Mouse (Mus musculus) gastrocnemius, postnatal 25 days (tissue): ENCODE measurements around the gene Fshb. TPM values are rescaled to one million over a fixed set of nuclear protein-coding genes. Genes with fewer than 3 reads are reported as not detected.

ENCODE experiments used
- DNase-seq: peaks from one replicate; pipeline ENCODE4 v3.0.0; 2022
- long read RNA-seq, 2 experiments: library from polyadenylated mRNA; stranded (forward); transcript quantifications; one replicate each; pipeline ENCODE4 v2.0.0; 2021
- total RNA-seq, 2 experiments: library from RNA; stranded (reverse); gene quantifications; 1 replicate in 1 of 2; 2 replicates in 1 of 2; pipeline ENCODE4 v1.2.3; 2021

Fshb gene
- total RNA-seq: not detected
- long read RNA-seq, experiment 1: 0 reads
- long read RNA-seq, experiment 2: 0 reads

DNA sequence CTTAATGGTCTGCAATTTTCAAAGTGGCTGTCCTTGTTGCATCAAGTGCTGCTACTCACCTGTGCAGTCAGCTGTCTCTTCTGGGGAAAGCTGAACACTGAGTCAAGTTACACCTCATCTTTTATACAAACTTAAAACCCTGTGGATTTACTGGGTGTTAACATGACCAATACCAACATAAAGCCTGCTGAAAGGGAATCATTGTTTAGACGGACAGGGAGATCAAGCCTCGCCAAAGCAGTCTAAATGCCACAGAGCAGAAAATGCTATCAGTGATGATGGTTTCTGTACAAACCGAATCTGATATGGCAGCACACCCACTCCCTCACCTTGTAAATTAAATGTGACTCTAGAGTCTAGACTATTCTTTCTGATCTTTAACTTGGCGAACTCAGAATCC is at the start of gene Fshb:
Fshb (minus strand) TSS at position 101 of the 400 bp plus-strand sequence.
- no peak for DNase-seq

DNA sequence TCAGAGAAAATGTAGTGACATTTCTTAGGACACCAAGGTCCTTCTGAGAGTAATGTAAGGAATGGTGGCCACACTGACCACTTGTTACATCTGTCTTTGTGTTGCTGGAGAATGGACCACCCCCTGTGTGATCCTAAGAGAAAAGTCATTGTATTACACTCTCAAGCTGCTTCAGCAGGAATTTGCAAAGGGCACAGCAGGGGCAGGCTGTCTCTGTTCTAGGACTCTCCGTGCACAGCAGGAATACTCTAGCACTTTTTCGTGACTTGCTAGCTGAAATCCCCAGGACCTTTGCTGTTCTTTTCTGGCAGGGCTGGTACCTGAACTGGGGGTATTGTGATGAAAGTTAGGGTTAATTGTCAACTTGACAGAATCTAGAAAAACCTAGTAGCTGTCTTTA is 24.8 kb upstream of the Fshb start:
- DNase-seq: no peak

DNA sequence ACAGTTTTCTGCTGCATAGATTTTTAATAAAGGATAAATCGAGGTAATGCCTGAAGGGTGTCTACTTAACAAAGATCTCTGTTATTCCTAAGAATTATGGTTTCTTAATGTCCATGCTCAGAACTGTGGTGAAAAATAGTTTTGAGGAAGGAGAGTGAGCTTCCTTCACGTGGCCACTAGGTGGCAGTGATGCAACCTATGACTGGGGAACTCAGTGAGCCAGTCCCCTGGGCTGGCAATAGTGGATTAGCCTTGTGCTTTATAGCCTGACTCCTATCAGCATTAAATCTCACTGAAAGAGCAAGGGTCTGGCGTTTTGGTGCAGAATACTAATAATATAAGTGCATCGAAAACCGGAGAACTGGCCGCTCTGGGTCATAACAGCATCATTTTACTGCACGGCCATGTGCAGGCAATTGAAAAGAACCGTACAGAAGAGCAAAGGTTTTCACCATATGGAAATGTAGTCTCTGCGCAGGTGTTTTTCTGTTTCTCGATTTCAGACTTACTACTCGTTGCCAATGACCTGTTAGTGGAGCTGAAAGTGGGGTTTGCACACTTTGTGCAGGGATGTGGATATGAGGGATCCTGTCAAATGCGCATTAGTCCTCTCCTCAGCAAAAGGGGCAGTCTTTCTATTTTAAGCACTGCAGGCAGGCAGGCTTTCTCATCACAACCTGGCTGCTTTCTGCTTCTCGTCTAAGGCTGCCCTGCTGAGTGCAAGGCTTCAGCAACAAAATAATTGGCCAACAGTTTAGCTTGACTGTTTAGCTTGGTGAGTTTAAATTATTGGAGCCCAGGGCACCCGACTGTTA is 23.8 kb upstream of the Fshb start:
- DNase-seq: no peak

DNA sequence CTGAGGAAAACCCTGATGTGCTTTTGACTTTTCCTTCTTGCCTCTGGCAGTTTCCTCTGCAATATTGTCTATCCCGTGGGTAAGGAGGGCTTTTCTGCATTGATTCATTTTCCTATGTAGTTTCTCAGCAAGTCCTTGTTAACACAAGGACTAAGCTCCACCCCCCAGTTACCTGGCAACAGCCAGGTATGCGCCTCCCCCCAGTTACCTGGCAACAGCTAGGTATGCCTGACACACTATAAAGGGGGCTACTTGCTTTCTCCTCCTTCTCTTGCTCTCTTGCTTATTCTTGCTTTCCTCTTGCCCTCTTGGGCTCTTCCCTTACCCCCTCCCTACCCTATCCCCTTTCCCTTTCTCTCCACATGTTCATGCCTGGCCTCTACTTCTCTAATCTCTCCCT is 3.8 kb upstream of the Fshb start:
- no peak for DNase-seq

DNA sequence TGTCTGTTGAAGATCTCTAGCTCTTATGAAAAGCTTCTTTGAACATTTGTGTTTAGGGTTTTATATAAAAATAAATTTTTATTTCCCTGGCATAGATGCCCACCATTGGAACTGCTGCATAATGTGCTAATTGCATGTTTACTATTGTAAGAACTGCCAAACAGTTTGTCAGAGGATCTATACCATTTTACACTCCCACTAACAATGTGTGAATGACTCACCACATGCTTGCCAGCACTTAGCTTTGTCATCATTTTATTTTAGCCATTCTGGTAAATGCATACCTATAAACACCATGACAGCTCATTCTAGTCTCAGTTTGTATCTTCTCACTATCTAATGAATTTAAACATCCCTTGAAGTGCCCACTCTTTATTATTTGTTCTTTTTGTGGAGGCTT is 13.5 kb downstream of the Fshb start:
- DNase-seq: no peak

DNA sequence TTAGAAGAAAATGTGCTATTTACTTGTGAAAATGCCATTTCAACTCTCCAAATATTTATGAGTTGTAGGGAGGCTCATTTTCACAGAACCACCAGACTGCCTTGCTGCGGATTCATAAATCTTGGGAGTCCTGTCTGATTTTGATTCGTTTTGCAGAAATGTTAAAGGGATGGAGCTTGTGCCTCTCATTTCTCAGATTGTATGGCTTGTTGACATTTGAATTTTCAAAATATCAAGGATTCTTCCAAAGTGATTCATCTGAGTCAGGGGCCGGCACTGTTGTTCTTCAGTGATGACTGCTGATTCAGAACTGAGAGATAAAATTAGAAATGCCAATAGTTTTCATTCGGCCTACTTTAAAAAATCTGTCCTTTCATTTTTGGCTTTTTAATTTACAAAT is 18.6 kb downstream of the Fshb start:
- DNase-seq: no peak

DNA sequence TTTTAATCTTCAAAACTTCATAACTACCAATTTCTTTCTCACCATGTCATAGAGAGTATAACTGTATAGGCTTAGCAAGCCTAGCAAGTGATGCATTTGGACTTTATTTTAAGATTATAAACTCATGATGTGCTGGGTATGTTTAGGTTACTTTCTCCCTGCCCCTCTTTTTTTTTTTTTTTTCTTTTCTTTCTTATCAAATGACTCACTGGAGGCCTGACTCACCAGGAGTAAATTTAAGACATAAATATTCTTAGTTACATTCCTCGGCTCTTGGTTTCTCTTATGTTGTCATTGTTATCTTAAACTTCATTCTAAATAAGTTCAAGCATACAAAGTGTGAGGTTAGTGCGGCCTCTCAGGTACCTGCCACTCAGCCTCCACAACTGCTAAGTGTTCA is 23.5 kb downstream of the Fshb start:
- DNase-seq: no peak

DNA sequence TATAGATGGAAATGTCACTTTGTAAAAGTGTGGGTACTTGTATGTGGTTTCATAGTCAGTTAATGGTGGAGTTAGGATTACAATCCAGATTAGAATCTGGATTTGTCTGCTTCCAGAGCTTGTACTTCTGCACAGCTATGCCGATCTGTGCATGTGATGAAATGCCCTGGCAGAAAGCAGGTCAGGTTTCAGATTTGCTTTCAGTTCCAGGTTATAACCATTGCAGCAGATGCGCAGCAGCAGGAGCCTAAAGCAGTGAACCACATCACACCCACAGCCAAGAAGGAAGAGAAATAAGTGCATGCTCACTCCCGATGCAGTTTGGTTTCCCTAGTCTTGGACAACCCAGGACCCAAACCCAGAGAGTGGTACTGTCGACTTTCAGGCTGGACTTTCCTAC is 34.8 kb downstream of the Fshb start:
- DNase-seq: no peak

DNA sequence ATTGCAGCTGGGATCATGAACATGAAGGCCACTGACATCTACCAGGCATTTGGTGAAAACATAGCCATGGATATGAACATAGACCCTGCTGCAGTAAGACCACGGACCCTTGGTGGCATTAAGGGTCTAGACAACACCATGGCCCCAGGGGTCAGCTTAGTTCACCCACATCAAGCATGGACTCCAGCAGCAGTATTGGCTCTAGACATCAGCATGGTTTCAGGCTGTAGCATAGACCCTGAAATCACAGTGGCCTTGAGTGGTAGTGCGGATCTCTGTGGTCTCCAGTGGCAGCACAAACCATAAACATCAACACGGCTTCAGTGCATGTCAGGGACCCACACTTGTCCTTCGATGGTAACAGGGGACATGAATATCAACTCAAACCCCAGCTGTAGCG is 36.7 kb downstream of the Fshb start:
- no peak for DNase-seq

DNA sequence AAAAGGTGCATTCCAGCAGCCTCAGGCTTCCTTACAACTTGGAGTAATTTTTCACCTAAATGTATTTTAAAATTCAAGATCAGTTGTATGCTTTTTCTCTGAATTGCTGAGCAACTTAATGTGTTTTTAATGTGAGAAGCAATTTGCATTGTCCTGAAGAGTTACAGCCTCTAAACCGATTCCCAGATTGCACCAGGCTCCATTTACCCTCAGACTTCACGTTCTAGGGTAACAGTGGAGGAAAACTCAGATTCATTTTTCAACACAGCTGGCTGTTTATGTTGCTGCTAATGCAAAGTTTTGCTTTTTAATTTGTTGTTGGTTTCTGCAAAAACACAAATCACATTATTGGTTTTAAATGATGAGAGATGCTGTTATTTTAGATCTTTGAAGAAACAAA is 40.1 kb downstream of the Fshb start:
- DNase-seq: no peak

DNA sequence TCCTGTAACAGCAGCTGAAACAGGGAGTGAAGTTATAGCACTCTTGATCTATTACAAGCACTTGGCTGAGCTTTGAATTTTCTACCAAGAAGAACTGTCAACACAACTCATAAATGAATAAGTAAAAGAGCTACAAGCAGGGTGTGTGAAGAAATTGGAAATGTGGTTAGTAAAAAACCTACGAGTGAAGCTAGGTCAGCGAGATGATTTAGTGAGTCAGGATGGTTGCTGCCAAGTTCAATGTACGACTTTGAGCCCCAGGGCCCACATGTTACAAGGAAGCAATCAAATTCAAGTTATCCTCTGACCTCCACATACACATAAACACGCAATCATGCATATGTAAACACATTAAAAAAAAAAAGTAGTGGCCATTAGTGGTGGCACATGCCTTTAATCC is 46.3 kb downstream of the Fshb start:
- no peak for DNase-seq

DNA sequence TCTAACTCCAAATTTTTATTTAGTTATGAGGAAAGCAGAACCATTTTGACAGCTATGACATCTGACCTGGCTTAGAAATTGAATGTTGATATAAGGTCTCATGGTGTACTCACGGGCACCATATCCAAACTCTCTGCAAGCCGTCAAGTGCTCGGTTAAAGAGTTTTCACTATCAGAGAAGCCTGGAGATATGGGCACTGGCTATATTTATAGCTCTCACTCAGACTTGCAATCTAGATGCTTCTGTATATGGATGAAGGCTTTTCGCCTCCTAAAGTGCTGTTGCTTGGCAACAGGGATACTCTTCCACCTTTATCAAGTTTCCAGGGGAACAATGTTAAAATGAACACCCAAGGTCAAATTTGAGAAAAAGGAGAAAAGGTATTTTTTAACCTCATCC is 47.1 kb downstream of the Fshb start:
- no peak for DNase-seq

DNA sequence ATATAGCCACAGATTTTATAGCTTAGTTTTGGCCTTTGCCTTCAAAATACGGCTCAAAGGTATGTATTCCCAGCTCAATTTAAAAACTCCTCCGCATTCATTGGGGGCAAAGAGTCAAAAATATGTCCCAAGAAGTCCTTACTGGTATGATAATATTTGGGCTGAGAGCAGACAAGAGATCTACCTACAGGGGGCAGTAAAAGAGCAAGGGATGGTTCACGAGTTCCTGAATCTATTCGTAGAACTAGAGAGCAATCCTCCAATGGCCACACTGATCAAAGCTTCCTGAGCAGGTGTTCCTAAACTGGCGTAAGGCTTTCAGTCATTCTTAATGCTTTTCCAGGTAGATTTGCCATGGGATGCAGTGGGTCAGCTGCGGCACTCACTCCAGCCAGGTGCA is 49.3 kb downstream of the Fshb start:
- no peak for DNase-seq

DNA sequence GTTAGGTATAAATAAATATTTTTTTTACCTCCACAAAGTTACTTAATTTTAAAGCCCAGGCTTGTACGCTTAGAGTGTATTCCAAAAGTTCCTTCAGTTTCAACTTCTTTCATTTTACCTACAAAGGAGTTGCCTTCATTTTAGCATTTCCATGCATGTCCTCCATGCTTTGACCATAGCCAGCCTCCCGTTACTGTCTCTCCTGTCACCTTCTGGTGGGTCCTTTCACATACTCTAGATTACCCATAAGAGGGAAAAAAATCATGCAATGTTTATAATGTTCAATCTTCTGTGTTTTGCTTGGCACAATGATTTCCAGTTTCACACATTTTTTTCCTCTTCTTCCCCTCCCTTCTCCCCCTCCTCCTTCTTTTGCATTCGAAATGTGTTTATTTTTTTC is 53.1 kb downstream of the Fshb start:
- DNase-seq: no peak

Other genes starting within 250 kb of the Fshb start
- 1 to 10 TPM; 7.1 to 7.9 TPM for gene Arl14ep, start 85.2 kb downstream of the Fshb start, total RNA-seq
- not detected for gene Kcna4, start 231.0 kb upstream of the Fshb start, total RNA-seq